Mouse (Mus musculus) left cerebral cortex, adult 2 months (tissue): Measurements from ENCODE around the gene Pgls. TPM values are rescaled to one million over a fixed set of nuclear protein-coding genes. Genes with fewer than 3 reads are reported as not detected.

Source experiments
- DNase-seq, 2 experiments: peaks; one replicate each; pipeline ENCODE4 v3.0.0; 2021 to 2022; ENCODE audit warnings: low spot score in 2 of 2, mixed read lengths in 1 of 2; ENCODE audit errors: extremely low spot score in 1 of 2
- H3K27ac ChIP-seq: fragments of 200-600 bp; 2 replicates; pipeline ENCODE4 v1.8.1; 2022
- H3K4me3 ChIP-seq: fragments of 200-600 bp; 2 replicates; pipeline ENCODE4 v1.8.1; 2022
- CTCF ChIP-seq: fragments of 200-600 bp; IDR thresholded peaks from 2 replicates; pipeline ENCODE4 v1.8.1; 2022; ENCODE audit warnings: antibody characterized with exemption, mild to moderate bottlenecking, moderate library complexity
- intact Hi-C: fragments of 180-260 bp; cut with DNase I; formaldehyde crosslinking; loops from one replicate; pipeline ENCODE4 v1.15.1; 2025
- total RNA-seq, 2 experiments: library from RNA; stranded (reverse); gene quantifications; 2 replicates each; pipeline ENCODE4 v1.2.3; 2021

Pgls gene
- total RNA-seq, 2 experiments from 2014 or later: 29.1 to 33.0 TPM

DNA sequence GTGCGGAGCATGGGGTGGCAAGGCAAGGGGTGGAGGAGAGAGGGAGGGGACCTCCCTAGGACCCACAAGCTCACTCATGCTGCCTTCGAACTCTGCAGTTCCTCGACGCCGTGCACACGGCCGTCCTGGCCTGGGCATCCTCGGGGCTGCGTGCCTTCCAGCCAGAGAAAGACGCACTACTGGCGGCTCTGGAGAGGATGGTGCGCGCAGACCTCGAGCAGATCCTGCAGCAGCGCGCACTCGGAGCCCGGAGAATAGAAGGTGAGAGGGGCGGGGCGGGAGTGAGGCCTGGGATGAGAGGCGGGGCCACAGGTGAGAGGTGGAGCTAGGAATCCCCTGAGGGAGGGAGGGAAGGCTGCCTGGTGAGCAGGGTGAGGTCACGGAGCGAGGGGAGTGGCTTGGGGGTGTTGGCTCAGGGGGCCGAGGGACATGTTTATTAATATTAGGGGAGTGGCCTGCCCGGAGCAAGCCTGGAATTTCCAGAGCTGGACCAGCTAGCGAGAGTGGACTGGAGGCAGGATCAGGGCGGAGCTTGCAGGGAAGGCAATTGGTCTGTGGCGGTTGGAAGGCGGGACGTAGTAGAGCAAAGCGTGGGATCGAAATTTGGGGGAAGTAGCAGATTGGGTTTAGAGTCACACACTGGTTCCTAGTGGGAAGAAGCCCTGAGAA lies 10.8 kb downstream of the Pgls start:
- no peak overlapping the region for H3K27ac ChIP-seq
- H3K4me3 ChIP-seq: peak overlapping the region; percentile 25
- peak in 1 of 2 experiments; percentile 61 for DNase-seq
- TF ChIP-seq CTCF: no peak
- intact Hi-C loops: no loop called here

DNA sequence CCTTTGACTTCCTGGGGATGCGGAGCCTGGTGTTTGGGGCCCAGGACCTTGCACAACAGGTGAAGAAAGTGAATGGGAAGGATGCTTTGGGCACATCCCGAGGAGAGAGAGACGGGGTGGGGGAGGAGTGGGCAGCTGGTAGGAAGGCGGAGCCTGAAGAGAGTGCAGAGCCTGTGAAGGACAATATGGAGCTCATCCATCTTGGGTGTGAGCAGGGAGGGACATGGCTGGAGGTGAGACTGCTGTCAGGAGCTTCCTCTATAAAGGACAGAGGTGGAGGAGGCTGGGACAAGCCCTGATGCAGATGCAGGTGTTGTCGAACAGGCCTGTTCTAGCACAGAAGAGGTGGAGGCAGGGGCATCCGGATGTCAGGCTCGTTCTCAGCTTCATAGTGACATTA lies 12.0 kb downstream of the Pgls start:
- DNase-seq: no peak
- no peak overlapping the region for H3K27ac ChIP-seq
- intact Hi-C loops: no loop called here
- no peak for TF ChIP-seq CTCF
- H3K4me3 ChIP-seq: no peak overlapping the region

DNA sequence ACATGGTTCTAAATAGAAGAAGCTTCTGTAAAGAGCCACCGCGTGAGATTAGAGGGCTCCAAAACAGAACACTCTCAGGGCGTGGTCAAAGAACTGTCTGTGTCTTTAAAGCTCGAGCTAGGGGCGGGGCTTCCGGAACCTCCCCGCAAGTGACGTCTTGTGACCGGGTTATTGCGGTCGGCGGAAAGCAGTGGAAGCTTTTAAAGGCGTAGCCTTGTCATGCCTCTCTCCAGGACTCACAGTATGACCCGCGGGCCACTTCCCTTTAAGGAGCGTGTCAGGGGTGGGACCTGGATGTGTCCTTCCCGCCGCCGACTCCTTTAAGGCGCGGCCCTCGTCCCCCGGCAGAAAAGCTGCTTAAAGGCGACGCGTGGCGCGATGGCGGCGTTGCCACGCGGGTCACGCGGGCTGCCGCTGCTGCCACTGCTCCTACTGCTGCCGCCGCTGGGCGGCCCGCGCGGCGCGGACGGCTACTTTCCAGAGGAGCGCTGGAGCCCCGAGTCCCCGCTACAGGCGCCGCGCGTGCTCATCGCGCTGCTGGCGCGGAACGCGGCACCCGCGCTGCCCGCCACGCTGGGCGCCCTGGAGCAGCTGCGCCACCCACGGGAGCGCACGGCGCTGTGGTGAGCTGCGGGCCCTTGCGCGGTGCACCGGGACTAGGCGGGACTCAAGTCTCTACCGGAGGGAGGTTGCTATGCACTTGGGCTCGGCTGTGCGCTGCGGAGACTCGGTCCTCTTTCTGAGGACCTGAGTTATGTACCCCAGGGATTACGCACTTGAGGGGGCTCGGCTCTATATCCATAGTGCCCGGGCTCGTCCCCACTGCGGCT lies 19.1 kb downstream of the Pgls start, which contains the start of gene Colgalt1:
Colgalt1 (plus strand) TSS at position 177 of the 830 bp plus-strand sequence.
- intact Hi-C loops: loop anchor here (1.0 kb wide), 2 partner anchors 18 to 19 kb away; partner anchors contain the start of gene Pgls
- DNase-seq: peak; percentile 96
- Histone ChIP-seq H3K27ac (peak within 1 kb of the TSS; percentile 86), H3K4me3 (peak within 1 kb of the TSS; percentile 66)
- peak; percentile 39 for TF ChIP-seq CTCF

DNA sequence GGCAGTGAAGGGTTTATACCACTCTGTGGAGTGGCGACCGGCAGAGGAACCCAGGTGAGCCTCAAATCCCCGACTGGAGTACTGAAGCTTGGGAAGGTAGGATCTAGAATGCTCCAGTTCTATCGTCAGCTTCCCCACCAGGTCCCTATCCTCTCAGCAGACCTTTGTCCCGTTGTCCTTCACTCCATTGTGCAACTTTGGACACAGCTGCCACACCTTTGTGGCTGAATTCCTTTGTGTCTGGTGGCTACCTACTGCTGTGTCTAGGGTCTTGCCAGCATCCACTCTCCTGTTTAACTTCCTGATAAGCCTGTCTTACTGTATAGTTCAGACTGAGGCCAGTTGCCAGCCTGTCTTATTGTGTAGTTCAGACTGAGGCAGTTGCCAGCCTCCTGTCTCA lies 20.2 kb downstream of the Pgls start:
- peak overlapping the region; percentile 66 for H3K4me3 ChIP-seq
- intact Hi-C loops: no loop called here
- no peak for TF ChIP-seq CTCF
- no peak for DNase-seq
- no peak overlapping the region for H3K27ac ChIP-seq

DNA sequence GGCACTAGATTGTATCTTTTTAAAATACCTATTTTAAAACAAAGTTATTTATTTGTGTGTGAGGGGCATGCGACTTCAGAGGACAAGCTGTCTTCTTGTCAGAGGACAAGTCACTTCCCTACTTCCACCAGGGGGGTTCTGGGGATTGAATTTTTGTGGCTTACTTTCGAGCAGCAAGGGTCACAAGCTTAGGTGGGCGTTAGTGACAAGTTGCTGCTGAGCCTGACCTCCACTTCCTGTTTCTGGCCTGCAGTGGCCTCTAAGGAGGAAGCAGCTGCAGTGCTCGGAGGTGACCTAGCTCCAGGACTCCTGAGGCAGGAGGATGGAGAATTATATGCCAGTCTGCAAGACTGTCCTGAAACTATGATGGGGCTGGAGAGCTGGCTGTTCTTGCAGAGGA lies 21.4 kb downstream of the Pgls start:
- no peak for TF ChIP-seq CTCF
- intact Hi-C loops: no loop called here
- H3K27ac ChIP-seq: no peak overlapping the region
- H3K4me3 ChIP-seq: no peak overlapping the region
- DNase-seq: no peak

DNA sequence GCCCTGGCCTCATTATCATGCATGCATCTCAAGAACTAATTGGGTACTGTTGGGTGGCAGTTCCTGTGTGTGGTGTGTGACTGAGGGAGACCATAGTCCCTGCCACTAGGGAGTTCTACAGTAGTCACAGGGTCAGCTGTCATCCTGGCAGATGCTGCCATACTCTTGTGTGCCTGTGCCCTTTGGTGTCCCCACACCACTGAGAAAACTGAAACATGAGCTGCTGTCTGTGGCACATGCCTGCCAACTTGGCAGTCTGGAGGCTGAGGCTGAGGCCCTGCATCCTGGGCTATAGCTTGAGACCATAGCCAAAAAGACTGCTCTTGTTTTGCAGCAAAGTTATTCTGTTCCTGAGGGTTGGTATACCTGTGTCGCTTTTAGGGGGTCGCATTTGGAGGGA lies 27.8 kb downstream of the Pgls start:
- H3K27ac ChIP-seq: no peak overlapping the region
- TF ChIP-seq CTCF: no peak
- no peak for DNase-seq
- no peak overlapping the region for H3K4me3 ChIP-seq
- intact Hi-C loops: no loop called here

DNA sequence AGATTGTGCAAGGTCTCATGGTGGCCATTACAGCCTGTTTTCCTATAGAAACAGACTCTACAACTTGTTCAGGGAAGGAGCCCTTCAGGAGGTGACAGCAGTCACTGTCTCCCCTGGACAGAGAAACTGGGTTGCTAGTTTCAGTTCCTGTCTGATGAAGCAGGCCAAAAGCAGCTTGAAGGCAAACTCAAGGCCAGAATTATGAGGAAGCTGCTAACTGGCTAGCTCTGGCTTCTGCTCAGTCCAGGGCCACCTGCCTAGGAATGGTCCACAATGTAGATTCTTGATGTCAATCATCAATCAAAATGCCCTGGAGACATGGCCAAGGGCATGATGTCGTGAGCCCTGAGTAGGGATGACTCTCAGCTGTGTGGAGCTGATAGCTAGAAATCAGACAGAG lies 33.1 kb downstream of the Pgls start:
- H3K4me3 ChIP-seq: no peak overlapping the region
- no peak for TF ChIP-seq CTCF
- H3K27ac ChIP-seq: no peak overlapping the region; the same call in 1 of the 2 replicates
- no peak for DNase-seq
- intact Hi-C loops: no loop called here

DNA sequence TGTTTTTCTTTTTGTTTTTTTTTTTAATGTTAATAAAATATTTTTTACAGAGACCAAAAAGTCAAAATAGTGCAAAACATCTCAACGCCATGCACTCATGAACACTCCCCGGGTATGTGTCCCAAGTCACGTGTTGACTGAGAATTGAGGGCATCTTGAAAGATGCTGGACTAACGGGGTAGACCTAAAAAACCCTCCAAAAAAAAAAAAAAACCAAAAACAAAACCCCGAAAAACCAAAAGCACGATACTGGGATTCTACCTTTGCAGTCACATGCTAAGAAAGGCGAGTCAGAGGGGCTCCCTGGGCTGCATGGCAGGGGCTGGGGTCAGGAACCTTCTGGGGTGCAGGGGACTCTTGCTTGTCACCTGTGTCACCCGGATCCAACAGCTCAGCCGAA lies 34.8 kb downstream of the Pgls start:
- Histone ChIP-seq H3K27ac (no peak overlapping the region; the same call in 1 of the 2 replicates), H3K4me3 (no peak overlapping the region)
- intact Hi-C loops: no loop called here
- no peak for TF ChIP-seq CTCF
- no peak for DNase-seq

DNA sequence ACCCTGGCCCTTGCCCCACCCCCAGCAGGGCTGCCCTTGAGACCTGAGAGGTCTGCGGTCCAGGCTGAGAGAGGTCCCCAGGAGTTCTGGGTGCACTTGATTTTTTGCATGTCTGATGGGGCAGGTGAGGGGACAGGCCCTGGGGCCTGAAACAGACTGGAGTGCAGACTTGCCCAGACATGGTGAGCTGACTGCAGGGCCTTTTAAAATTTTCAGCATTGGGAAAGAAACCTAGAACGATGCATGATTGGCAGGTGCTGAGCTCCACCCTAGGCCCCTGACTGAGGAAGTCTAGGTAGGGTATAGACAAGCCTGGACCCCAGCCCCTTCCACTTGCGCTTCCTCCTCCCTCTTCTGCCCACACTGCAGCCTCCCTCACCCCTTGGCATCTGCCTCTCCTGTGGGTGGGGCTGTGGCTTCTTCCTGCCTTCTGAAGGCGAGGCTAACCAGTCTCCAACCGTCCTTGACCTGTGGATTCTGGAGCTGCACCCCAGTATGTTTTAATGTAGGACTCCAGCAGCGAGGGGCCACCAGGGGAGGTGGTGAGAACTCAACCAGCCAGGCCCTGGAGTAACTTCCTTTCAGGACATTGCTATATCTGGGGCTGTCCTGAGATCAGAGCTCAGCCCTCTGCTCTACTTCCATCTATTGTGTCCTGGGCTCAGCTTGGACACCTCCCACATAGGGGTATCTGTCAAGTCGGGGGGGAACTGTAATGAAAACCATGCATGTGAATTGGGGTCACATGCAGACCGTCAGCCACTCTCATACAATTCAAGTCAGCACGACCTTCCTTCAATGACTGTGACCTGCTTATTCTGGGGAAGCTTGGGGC lies 35.5 kb downstream of the Pgls start:
- DNase-seq: no peak
- TF ChIP-seq CTCF: no peak; the same call in none of the 2 replicates
- Histone ChIP-seq H3K4me3 (no peak overlapping the region), H3K27ac (peak overlapping the region; percentile 30; the same call in 1 of the 2 replicates)
- intact Hi-C loops: no loop called here

DNA sequence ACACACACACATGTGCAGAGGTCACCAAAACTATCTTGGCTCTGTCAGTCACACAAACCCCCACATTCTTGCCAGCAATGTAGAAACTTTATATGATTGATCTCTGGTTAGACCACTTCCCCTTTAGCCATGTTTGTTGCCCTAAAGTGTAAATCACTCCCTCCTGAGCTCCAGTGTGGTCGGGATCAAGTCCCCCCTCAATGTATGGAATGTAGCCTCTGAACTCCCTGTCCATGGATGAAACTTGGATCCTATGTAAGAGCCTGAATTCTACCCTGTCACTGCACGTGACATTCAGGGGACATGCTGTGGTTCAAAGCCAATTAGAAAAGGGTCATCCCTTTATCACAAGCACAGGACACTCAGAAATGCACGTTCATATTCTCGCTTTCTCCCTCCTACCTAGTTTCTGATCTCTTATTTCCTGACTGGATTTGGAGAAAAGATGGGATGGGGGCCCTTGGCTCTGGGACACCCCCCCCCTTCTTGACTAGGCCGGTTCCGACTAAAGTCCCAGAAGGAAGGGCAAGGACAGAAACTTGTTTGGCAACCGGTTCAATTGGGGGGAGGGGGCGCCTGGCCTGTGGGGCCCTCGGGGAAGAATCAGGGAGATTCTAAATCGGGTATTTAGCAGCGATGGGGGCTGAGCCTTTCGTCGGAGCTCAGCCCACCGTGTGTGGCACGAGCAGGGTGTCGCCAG lies 36.6 kb downstream of the Pgls start:
- intact Hi-C loops: loop anchor here (1.0 kb wide), 1 partner anchor 17 kb away; no protein-coding TSS in a partner anchor

More for the DNA sequence above, 36.6 kb downstream of the Pgls start:
- DNase-seq: no peak
- peak overlapping the region; percentile 38 for H3K4me3 ChIP-seq
- no peak for TF ChIP-seq CTCF
- H3K27ac ChIP-seq: peak overlapping the region; percentile 79
